Mouse (Mus musculus): ENCODE measurements around the gene Cyb561d1. TPM values are rescaled to one million over a fixed set of nuclear protein-coding genes. Genes with fewer than 3 reads are reported as not detected.
"Not testable (repeated sequence)": the region's sequence is repeated elsewhere in the genome, so short reads cannot be mapped to it uniquely, and the experiment has no call there.

Cyb561d1 gene
- total RNA-seq (2021), result 1 to 10 TPM; 2.3 to 2.9 TPM
- long read RNA-seq, experiment 1, partial matches to known transcripts, result 0 of 1 reads
- long read RNA-seq, experiment 1, other reads (novel, unspliced or antisense), result 1 of 1 reads
- long read RNA-seq, experiment 2, full-length matches to known transcripts, result 3 of 5 reads
- long read RNA-seq, experiment 2, partial matches to known transcripts, result 0 of 5 reads
- long read RNA-seq, experiment 2, other reads (novel, unspliced or antisense), result 2 of 5 reads

DNA sequence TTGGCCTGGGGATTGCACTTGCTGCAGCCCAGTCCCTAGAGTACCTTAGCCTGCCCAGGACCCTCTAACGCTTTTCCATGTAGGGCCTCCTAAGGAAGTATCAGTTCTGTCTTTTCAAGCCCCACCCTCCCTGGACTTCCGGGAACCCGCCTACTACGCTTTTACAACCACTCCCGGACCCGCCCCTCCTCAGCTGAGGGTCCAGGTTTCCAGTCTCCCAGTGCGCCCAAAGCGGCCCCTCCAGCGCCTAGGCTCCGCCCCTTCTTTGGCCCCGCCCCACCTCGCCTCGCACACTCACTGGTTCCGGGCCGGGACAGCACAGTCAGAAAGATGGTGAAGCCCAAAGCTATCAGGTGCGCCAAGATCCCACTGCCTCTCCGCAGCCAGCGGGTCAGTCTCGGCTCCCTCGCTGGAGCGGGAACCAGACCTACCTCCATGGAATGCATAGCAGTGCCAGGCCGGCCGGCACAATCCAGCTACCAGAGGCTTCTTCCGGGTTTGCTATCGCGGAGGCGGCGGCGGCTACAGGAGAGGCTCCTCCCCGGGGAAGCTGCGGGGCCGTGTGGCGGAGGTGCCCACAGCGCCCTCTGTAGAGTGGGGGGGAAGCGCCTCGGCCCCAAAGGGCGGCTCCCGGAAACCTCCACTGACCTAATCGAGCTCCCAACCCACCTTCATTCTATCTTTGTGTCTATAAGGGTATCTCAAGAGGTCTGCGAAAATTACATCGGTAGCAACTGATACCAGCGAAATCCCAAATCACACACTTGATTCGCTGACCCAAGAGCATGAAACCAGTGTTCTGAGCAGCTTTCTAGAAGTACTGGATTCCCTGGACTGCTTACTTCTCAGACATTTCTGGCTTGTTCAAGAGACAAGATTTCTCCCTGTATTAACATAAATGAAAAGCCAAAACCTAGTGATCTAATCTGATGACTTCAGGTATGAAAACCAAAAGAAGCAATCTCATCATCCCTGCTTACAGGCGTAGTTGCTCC lies at the start of gene Cyb561d1:
Gene Cyb561d1 (minus strand): TSS at position 884 of the 995 bp plus-strand sequence.
- DNase-seq, result peak; percentile 93
- intact Hi-C loops (cut with DNase I; ENCODE audit: low total_unique reads), result loop anchor here (5.0 kb wide), 1 partner anchor 33 kb away; no protein-coding TSS in a partner anchor

DNA sequence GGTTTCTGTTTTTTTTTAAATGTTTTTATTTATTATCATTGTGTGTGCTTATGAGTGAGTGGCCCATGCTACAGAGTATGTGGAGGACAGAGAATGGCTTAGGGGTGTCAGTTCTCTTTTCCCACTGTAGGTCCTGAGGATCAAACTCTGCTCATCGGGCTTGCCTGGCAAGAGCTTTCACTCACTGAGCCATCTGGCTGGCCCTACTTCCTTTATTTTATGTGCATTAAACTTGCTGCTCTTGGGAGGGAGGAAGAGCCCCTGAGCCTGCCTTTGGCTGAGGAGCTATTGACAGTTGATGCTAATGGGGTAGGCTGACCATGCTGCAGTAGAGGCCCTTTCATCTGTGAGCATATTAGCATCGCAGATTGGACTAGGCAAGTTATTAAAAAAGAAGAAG lies 45.8 kb upstream of the Cyb561d1 start:
- DNase-seq, result no peak
- intact Hi-C loops (cut with DNase I; ENCODE audit: low total_unique reads), result no loop called here

DNA sequence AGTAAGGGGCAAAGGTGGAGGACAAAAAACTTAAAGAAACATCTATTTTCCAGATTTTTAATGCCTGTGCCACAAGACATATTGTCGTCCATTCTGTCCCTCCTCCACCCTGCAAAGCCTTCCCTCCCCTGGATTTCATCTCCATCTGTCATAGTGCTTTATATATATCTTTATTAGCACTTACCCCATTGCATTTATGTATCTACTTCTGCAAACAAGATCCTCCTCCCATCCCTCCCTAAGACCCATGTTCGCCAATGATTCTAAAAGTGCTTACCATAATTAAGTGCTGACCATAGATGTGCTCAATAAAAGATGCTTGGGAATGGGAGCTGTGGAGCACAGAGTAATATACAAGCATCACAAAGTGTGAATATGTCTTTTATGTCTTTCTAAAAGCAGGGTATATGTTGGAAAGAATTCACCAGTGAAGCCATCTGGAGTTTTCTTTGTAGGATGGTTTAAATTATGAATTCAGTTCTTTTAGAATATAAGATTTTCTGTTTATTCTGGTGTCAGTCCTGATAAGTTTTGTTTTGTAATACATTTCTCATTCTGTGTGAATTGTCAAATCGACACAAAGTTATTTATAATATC lies 40.3 kb upstream of the Cyb561d1 start:
- no peak for DNase-seq
- intact Hi-C loops (cut with DNase I; ENCODE audit: low total_unique reads), result no loop called here

DNA sequence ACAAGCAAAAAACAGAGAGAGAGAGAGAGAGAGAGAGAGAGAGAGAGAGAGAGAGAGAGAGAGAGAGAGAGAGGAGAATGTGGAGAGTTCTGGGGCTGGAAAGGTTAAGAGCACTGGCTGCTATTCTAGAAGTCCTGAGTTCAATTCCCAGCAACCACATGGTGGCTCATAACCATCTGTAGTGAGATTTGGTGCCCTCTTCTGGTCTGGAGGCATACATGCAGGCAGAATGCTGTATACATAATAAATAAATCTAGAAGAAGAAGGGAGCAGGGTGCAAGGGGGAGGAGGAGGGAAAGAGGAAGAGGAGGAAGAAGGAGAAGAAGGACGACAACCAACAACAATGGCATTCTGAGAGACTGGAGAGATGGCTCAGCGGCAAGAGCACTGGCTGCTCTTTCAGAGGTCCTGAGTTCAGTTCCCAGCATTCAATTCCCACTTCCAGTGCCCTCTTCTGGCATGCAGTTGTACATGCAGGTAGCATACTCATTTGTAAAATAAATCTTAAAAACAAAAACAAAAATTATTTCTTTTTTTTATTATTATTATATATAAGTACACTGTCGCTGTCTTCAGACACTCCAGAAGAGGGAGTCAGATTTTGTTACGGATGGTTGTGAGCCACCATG lies 36.6 kb upstream of the Cyb561d1 start:
- DNase-seq; intact Hi-C loops (cut with DNase I; ENCODE audit: low total_unique reads): not testable (repeated sequence)

DNA sequence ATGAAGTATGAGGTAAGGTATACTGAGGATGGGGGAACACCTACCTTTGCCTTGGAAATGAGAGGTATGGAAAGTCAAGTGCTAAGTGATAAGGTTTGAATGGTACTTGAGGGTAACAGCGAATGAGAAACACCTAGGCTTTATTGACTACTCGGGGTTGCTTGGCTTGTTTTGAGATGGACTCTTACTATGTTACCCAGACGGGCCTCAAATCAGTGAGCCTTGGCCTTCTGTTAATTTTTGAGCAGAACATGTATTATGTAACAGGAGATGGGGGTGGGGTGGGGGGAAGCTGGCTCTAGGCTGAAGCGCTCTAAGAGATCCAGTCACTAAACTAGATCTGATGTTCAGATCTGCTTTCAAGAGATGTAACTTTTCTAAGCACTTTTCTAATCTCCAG lies 30.6 kb upstream of the Cyb561d1 start:
- no peak for DNase-seq
- intact Hi-C loops (cut with DNase I; ENCODE audit: low total_unique reads), result no loop called here

DNA sequence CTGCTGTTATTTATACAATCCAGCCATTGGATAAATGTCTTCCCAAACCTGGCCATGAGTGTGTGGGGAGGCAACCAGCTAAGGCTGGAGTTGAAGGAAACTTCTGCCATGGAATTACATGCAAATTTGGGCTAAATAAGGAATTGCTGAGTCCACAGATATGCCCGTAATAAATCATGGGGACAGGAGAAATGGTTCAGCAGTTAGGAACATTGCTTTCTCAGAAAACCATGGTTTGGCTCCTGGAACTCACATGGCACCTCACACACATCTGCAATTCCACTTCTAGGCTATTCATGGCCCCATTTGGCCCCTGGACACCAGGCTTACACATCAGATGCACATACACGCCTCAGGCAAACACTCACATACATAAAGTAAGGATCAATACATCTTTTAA lies 26.5 kb upstream of the Cyb561d1 start:
- intact Hi-C loops (cut with DNase I; ENCODE audit: low total_unique reads), result no loop called here
- no peak for DNase-seq

DNA sequence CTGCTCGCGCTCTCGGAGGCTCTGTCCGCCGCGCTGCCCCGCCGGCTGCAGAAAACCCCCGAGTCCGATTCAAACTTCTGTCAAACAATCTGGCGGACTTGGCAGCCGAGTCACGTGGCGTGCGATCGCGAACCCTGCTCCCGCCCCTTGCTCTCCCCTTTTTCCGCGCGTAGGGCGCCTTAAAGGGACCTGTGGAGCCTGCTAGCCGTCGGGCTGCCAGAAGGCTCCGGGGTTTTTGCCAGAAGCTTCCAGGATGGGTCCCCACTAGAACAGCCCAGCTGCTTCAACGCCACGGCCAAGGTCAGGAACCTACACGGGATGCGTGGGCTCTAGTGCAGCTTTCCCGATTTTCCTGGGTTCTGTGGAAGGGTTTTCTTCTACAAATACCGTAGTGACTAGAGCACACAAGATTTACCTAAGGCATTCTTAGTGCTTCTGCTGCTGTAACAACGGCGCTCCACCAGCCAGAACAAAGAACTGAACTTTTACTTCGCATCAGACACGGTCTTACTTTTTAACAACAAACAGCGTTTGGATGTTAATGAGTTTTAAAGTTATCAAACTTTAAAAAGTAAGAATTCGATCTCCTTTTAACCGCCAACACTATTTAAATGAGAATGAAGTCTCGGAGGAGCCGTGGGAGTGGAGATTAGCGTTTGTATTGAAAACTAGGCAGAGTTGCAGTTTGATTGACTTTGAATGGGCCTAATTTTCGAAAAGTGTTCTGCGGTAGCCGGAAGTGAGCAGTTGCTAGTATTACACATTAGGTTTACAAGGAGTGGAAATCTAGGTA lies 25.7 kb upstream of the Cyb561d1 start, which contains the start of gene Sypl2:
Gene Sypl2 (minus strand): TSS at position 91 of the 793 bp plus-strand sequence.
- DNase-seq, result peak; percentile 87
- intact Hi-C loops (cut with DNase I; ENCODE audit: low total_unique reads), result no loop called here

DNA sequence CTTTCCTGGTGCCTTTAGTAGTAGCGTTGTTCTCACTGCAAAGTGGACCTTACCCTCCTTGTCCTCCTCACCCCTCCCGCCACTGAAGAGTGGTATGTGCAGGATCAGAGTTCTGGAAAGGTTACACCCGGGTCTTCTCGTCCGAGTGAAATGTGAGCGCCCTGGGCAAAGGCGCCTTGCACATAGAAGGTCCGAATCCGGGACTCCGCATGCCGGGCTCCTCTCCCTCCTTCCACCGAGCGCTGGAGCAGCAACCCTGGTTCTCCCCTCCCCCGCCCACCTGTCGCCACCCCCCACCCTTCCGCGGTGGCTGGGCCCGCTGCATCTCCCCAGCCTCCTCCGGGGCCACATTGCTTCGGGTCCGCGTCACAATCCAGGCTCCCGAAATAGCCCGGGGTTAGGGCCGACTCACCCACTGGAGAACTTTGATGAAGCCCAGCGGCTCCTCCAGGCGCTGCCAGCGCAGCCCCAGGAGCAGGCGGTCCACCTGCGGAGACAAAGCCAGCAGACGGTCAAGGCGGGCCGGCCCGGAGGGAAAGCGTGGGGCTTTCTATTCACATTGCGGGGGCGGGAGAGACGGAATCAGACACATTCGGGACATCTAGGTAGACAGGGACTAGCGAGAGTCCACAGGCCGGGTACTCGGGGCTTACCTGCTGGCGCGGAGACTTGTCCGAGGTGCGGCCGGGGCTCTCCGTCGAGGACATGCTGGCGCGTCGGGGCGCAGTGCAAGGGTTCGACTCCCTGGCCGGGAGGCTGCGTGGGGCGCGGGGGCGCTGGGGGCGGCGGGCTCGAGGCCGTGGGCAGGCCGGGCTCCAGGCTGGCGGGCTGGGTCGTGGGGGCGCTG lies 24.9 kb upstream of the Cyb561d1 start:
- intact Hi-C loops (cut with DNase I; ENCODE audit: low total_unique reads), result no loop called here
- DNase-seq, result peak; percentile 79

DNA sequence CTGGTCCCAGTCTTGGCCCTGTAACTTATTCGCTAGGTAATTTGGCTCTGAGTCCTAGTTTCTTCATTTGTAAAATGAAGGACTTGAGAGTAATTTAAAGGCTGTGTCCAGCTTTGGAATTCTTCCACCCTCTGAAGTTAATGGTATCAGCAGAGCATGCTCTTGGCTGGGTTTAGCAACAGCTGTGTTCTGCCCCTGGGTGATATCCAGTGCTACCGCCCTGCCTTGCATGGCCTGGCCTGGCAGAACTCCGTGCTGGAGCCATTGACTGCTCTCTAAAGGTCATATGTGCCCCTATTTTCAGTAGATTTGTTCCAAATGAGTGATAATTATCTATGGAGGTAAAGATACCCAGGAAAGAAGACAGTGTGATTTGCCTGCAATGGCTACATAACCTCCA lies 19.6 kb upstream of the Cyb561d1 start:
- intact Hi-C loops (cut with DNase I; ENCODE audit: low total_unique reads), result no loop called here
- DNase-seq, result peak; percentile 68

DNA sequence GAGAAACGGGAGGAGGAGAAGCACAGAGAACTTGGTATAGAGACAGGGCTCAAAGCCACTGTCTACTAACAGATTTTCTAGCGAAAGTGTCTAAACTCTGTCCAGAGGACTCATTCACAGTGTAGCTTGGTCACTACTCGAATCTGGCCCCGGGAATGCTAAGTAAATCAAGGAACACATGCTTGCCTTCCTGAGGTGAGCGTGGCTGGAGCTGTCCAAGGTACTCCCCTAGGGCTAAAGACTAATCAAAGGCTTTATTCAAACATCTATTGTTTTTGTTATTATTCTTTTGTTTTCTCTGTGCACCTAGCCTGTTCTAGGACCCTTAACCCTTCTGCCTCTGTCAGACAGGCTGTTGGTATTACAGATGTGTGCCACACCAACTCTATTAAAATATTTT lies 13.7 kb upstream of the Cyb561d1 start:
- intact Hi-C loops (cut with DNase I; ENCODE audit: low total_unique reads), result no loop called here
- DNase-seq, result no peak

DNA sequence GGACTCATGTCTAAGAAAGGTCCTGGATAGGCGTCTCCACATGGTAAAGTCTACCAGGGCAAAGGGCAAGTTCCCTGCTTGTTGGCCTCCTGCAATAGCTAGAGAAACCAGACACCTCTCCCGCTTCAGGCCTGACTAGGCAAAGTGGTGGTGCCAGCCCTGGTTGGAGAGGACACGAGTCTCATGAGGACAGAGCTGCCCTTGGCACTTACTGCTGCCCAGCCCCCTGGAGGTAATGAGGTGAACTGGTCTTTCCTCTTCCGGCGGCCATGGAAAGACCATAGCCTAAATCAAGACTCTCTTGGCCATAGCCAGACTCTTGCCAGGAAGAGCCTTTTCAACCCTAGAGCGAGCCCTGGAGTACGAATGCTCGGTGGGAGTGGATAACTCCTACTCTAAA lies 11.4 kb upstream of the Cyb561d1 start:
- intact Hi-C loops (cut with DNase I; ENCODE audit: low total_unique reads), result no loop called here
- DNase-seq, result peak; percentile 79

DNA sequence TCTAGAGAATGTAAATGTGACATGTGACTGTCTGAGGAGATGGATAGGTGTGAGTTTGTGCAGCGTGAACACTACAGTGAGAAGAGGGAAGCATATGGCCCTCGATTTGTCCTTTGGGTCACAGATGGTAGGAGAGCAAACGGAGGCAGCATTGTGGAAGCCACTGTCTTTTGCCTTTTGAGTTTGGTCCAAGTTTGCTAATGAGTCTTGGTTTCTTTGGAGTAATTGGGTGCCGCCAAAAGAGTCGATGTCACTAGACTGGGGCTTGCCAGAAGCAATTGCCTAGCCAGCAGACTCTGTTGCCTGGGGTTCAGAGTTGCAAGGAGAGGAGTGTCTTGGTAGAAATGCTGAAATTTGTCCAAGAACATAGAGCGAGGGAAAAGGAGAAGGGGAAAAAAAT lies 10.8 kb upstream of the Cyb561d1 start:
- intact Hi-C loops (cut with DNase I; ENCODE audit: low total_unique reads), result no loop called here

DNA sequence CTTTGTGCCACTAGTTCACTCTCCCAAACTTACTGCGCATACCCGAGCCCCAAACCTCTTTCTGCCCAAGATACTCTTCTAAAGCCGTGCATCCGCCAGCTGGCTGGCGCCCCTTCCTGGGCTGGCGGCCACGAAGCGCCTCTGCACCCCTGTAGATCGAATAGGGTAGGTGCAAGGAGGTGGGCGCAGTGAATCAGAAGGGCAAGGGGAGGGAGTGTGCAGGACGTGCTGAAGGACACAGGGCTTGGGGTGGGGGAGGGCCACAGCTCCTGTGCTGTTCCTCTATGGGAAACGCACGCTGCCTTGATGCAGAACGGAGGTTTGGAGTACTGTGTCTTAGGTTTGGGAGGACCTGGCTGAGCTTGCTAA lies 9.7 kb upstream of the Cyb561d1 start, which contains the start of gene Atxn7l2:
Gene Atxn7l2 (minus strand): TSS at position 164 of the 369 bp plus-strand sequence.
- DNase-seq, result peak; percentile 75
- intact Hi-C loops (cut with DNase I; ENCODE audit: low total_unique reads), result no loop called here

More for the DNA sequence above, 10.8 kb upstream of the Cyb561d1 start:
- DNase-seq, result no peak

DNA sequence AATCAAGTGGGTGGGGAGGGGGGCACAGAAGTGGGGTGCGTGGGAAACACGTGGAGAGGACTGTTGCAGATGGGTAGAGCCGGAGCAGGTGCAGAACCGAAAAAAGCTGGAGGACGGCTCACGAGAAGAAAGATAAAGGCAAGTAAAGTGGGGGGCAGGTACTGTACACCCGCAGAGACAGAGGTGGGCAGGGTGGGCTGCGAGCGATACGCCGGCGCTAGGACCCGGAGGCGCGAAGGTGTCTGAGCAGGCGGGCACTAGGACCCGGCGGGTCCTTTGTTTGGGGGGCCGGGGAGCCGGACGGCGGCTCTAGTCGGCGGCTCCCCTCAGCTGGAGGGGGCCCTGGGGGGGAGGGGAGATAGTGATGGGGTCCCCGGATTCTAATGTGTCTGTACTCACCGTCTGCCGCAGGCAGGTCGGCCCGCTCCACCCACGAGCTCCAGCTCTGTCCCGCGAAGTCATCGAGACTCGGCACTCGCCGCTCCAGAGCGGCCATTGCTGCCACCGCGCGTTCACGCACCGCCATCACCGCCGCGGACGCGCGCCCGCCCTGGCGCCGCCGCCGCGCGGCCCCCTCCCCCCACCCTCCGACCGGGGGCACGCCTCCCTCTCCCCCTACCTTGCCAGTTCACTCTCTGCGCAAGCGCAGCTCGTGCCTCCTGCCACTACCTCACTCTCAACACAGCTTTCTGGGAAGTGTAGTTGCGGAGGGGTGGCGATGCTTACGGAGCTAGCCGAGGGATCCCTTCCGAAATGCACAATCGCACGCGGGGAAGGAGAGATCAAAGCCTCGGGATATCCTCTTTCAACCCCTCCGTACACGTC lies 9.1 kb upstream of the Cyb561d1 start:
- intact Hi-C loops (cut with DNase I; ENCODE audit: low total_unique reads), result no loop called here
- DNase-seq, result peak; percentile 94

DNA sequence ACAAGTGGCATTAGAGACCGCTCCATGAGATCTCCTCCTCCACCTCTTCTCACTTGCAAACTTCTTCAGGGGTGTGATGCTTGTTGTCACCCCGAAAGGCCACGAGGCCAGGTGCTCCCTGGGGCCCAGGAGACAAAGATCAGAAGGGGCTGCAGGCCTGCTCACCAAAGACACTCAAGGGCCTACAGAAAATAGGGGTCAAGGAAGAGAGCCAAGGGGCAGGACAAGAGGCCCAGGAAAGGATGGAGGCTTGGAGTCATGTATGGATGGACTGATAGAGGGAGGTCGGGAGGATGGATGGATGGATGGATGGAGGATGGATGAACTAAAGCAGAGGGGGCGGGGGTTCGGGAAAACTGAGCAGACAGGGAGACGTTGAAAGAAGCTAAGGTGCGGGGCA lies 8.5 kb upstream of the Cyb561d1 start:
- intact Hi-C loops (cut with DNase I; ENCODE audit: low total_unique reads), result no loop called here
- no peak for DNase-seq

DNA sequence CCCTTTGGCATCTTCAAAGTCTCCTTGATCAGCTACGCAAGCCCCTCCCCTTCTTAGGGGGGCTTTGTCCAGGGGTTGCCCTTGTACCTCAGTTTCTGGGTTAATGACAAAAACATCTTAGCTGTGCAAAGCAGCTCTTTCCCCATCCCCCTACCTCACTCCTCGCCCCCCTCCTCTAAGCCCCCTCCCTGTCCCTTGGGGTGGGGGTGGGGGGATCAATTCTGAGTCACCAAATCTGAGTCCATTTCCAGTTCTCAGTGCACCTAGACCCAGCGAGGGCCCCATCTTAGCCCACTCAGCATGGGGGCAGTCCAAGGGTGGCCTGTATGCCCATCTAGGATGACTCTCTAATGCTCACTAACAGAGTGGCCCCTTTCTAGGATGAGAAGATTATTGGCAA lies 8.0 kb upstream of the Cyb561d1 start:
- no peak for DNase-seq
- intact Hi-C loops (cut with DNase I; ENCODE audit: low total_unique reads), result no loop called here

DNA sequence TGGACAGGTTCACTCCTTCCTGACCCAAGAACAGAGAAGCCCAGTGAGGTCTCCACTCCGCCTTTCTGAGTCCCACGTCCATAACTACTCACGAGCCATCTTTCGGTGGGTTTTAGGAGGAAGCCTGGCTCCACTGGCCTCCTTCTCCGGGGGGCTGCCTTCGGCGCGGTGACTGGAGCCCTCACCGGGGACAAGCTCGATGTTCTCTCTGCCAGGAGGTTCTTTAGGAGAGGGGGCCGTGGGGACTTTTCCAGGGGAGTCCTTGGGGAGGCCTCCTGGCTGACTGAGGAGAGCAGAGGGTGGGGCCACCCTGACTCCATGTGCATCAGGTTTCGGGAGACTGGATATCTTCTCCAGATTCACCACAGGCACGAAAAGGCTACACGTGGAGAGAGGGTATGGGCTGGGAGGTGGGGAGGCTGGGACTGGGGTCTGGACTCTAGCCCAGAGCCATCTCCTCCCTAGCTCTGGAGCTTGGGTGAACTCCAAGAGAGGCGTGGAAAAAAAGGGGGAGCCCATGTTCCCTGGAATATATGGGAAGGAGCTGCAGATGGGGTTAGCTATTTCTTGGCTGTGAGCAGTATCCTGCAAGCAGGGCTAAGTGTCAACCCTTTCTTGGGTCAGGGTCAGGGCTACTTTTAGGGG lies 5.8 kb upstream of the Cyb561d1 start:
- intact Hi-C loops (cut with DNase I; ENCODE audit: low total_unique reads), result no loop called here
- no peak for DNase-seq

Measured in gastrocnemius, postnatal 14 days (tissue).